7 mouse cellular contexts compared by ENCODE assay signal in genomic region chr2:34772252-34773235, GRCm38 (mm10). TPM values are rescaled to one million over a fixed set of nuclear protein-coding genes. Genes with fewer than 3 reads are reported as not detected.
DNase-seq lines count a peak whose midpoint lies in the region; ATAC-seq lines count a peak whose summit lies in the region.

No protein-coding gene starts in this region.

- no peaks in the 10 kb centered on the region for H3K9me3 ChIP-seq in neural tube, embryonic 11.5 days (ENCODE audit: control insufficient read depth, low read length)
- H3K9me3 ChIP-seq in forebrain, embryonic 13.5 days (replicated peaks) = no peaks in the 10 kb centered on the region
- no peaks in the 10 kb centered on the region for H3K9me3 ChIP-seq in midbrain, embryonic 11.5 days (ENCODE audit: control insufficient read depth, low read length)

- H3K4me2 ChIP-seq in neural tube, embryonic 11.5 days (ENCODE audit: low read depth) = peak overlapping the region; percentile 44
- H3K4me2 ChIP-seq in forebrain, embryonic 13.5 days = peak overlapping the region; percentile 77
- H3K4me2 ChIP-seq in midbrain, embryonic 11.5 days = peak overlapping the region; percentile 62

- peaks cover 24% of the 10 kb centered on the region for H3K36me3 ChIP-seq in neural tube, embryonic 11.5 days (ENCODE audit: control insufficient read depth, insufficient read depth, low read length)
- peaks cover 43% of the 10 kb centered on the region for H3K36me3 ChIP-seq in forebrain, embryonic 13.5 days (ENCODE audit: poor library complexity, severe bottlenecking)
- H3K36me3 ChIP-seq in midbrain, embryonic 11.5 days (ENCODE audit: control insufficient read depth, insufficient read depth, low read length) = peaks cover 34% of the 10 kb centered on the region

- no peak for DNase-seq in neural tube, embryonic 11.5 days (ENCODE audit: low spot score)
- no peak for DNase-seq in neural tube, embryonic 10.5 days (ENCODE audit: extremely low spot score, low spot score)
- DNase-seq in adrenal gland, postnatal 36 days = peak; percentile 55 to 67
- DNase-seq in kidney, postnatal 25 days = peak; percentile 52 to 71
- DNase-seq in midbrain, embryonic 11.5 days (ENCODE audit: low spot score, missing footprints) = no peak

- H3K4me1 ChIP-seq in neural tube, embryonic 11.5 days (ENCODE audit: control insufficient read depth, insufficient read depth, low read length) = peaks cover 46% of the 10 kb centered on the region
- H3K4me1 ChIP-seq in forebrain, embryonic 13.5 days = peaks cover 57% of the 10 kb centered on the region
- H3K4me1 ChIP-seq in midbrain, embryonic 11.5 days (ENCODE audit: control insufficient read depth, insufficient read depth, low read length) = peaks cover 37% of the 10 kb centered on the region

- WGBS in neural tube, embryonic 11.5 days = 5% methylated on average over 50 of the region's 50 CpGs
- WGBS in forebrain, embryonic 13.5 days = 5% methylated on average over 50 of the region's 50 CpGs
- 5% methylated on average over 50 of the region's 50 CpGs for WGBS in midbrain, embryonic 11.5 days

- H3K27me3 ChIP-seq in neural tube, embryonic 11.5 days (ENCODE audit: control insufficient read depth, insufficient read depth, low read length) = no peaks in the 10 kb centered on the region
- H3K27me3 ChIP-seq in forebrain, embryonic 13.5 days = no peaks in the 10 kb centered on the region
- H3K27me3 ChIP-seq in midbrain, embryonic 11.5 days (ENCODE audit: control insufficient read depth, insufficient read depth, low read length) = no peaks in the 10 kb centered on the region

- peak overlapping the region; percentile 99 for H3K9ac ChIP-seq in neural tube, embryonic 11.5 days (ENCODE audit: low read length)
- peak overlapping the region; percentile 98 for H3K9ac ChIP-seq in forebrain, embryonic 13.5 days
- H3K9ac ChIP-seq in midbrain, embryonic 11.5 days (ENCODE audit: low read length) = peak overlapping the region; percentile 98

- H3K27ac ChIP-seq in neural tube, embryonic 11.5 days (ENCODE audit: low read depth, low read length) = peak overlapping the region; percentile 87
- peak overlapping the region; percentile 81 for H3K27ac ChIP-seq in forebrain, embryonic 13.5 days
- peak overlapping the region; percentile 76 for H3K27ac ChIP-seq in midbrain, embryonic 11.5 days (ENCODE audit: low read depth, low read length)

- ATAC-seq in neural tube, embryonic 11.5 days (ENCODE audit: insufficient read depth, low FRiP score, low TSS enrichment) = peak; percentile 35
- peak; percentile 44; the same call in 1 of the 2 replicates for ATAC-seq in forebrain, embryonic 13.5 days
- no peak; the same call in 1 of the 2 replicates for ATAC-seq in midbrain, embryonic 11.5 days (ENCODE audit: low FRiP score)
- ATAC-seq in granulocyte monocyte progenitor cell, adult 5-6 weeks (replicated peaks; ENCODE audit: poor library complexity, severe bottlenecking) = no peak

- peak overlapping the region; percentile 100 for H3K4me3 ChIP-seq in neural tube, embryonic 11.5 days (ENCODE audit: low read depth, low read length)
- H3K4me3 ChIP-seq in forebrain, embryonic 13.5 days = peak overlapping the region; percentile 99
- peak overlapping the region; percentile 99 for H3K4me3 ChIP-seq in midbrain, embryonic 11.5 days (ENCODE audit: low read depth, low read length)

RNA-seq across cellular contexts. Expression of gene Hspa5, which starts 0.8 kb away (rescaled TPM):
- 895 and 931 TPM in 2 replicates for polyA plus RNA-seq in neural tube, embryonic 11.5 days (2014; fragmentation: Nextera tagmentation; extraction: Ambion mirVana)
- total RNA-seq in adrenal gland, postnatal 36 days (2021) = 100 to 1,000 TPM; 651 to 795 TPM
- polyA plus RNA-seq in forebrain, embryonic 13.5 days (2015; fragmentation: Nextera tagmentation; extraction: Ambion mirVana) = 424 and 446 TPM in 2 replicates
- 846 and 849 TPM in 2 replicates for polyA plus RNA-seq in midbrain, embryonic 11.5 days (2014; fragmentation: Nextera tagmentation; extraction: Ambion mirVana)
- total RNA-seq in granulocyte monocyte progenitor cell, adult 5-6 weeks (2014; fragmentation: Nextera tagmentation) = 559 and 592 TPM in 2 replicates
- 1,947 and 2,193 TPM in 2 replicates for total RNA-seq in granulocyte monocyte progenitor cell, adult 5-6 weeks (2017)

RNA-seq across cellular contexts. Expression of gene Gapvd1, which starts 17.5 kb away (rescaled TPM):
- polyA plus RNA-seq in neural tube, embryonic 11.5 days (2014; fragmentation: Nextera tagmentation; extraction: Ambion mirVana) = 112 and 125 TPM in 2 replicates
- 10 to 100 TPM; 57.9 to 62.0 TPM for total RNA-seq in adrenal gland, postnatal 36 days (2021)
- polyA plus RNA-seq in forebrain, embryonic 13.5 days (2015; fragmentation: Nextera tagmentation; extraction: Ambion mirVana) = 112 and 123 TPM in 2 replicates
- 102 and 104 TPM in 2 replicates for polyA plus RNA-seq in midbrain, embryonic 11.5 days (2014; fragmentation: Nextera tagmentation; extraction: Ambion mirVana)
- 50.1 and 65.5 TPM in 2 replicates for total RNA-seq in granulocyte monocyte progenitor cell, adult 5-6 weeks (2014; fragmentation: Nextera tagmentation)
- total RNA-seq in granulocyte monocyte progenitor cell, adult 5-6 weeks (2017) = 56.7 and 70.8 TPM in 2 replicates

RNA-seq across cellular contexts. Expression of gene Rabepk, which starts 27.2 kb away (rescaled TPM):
- polyA plus RNA-seq in neural tube, embryonic 11.5 days (2014; fragmentation: Nextera tagmentation; extraction: Ambion mirVana) = 27.6 and 34.2 TPM in 2 replicates
- total RNA-seq in adrenal gland, postnatal 36 days (2021) = 10 to 100 TPM; 27.6 to 29.7 TPM
- 27.2 and 29.8 TPM in 2 replicates for polyA plus RNA-seq in forebrain, embryonic 13.5 days (2015; fragmentation: Nextera tagmentation; extraction: Ambion mirVana)
- polyA plus RNA-seq in midbrain, embryonic 11.5 days (2014; fragmentation: Nextera tagmentation; extraction: Ambion mirVana) = 28.8 and 31.3 TPM in 2 replicates
- 31.3 and 33.6 TPM in 2 replicates for total RNA-seq in granulocyte monocyte progenitor cell, adult 5-6 weeks (2014; fragmentation: Nextera tagmentation)
- 38.0 and 49.0 TPM in 2 replicates for total RNA-seq in granulocyte monocyte progenitor cell, adult 5-6 weeks (2017)

RNA-seq across cellular contexts. Expression of gene Fbxw2, which starts 53.6 kb away (rescaled TPM):
- polyA plus RNA-seq in neural tube, embryonic 11.5 days (2014; fragmentation: Nextera tagmentation; extraction: Ambion mirVana) = 64.8 and 67.5 TPM in 2 replicates
- total RNA-seq in adrenal gland, postnatal 36 days (2021) = 10 to 100 TPM; 71.5 to 71.6 TPM
- polyA plus RNA-seq in forebrain, embryonic 13.5 days (2015; fragmentation: Nextera tagmentation; extraction: Ambion mirVana) = 86.8 and 103 TPM in 2 replicates
- polyA plus RNA-seq in midbrain, embryonic 11.5 days (2014; fragmentation: Nextera tagmentation; extraction: Ambion mirVana) = 63.7 and 66.8 TPM in 2 replicates
- 42.7 and 63.4 TPM in 2 replicates for total RNA-seq in granulocyte monocyte progenitor cell, adult 5-6 weeks (2014; fragmentation: Nextera tagmentation)
- 52.8 and 56.7 TPM in 2 replicates for total RNA-seq in granulocyte monocyte progenitor cell, adult 5-6 weeks (2017)

Comparison
In these comparisons a context has a peak if more than half of its experiments do, and no peak if none do; other contexts are left out.
1. ATAC-seq: peak in neural tube, embryonic 11.5 days (single experiment) and forebrain, embryonic 13.5 days (single experiment); none in midbrain, embryonic 11.5 days (single experiment) and granulocyte monocyte progenitor cell, adult 5-6 weeks (single experiment).
2. DNase-seq: peak in adrenal gland, postnatal 36 days (2 of 2) and kidney, postnatal 25 days (2 of 2); none in neural tube, embryonic 11.5 days (single experiment), neural tube, embryonic 10.5 days (single experiment) and midbrain, embryonic 11.5 days (single experiment).
3. Peak in every context shown above with its lines, with median percentiles within 50 percentile points of each other: H3K27ac ChIP-seq, H3K4me2 ChIP-seq, H3K4me3 ChIP-seq and H3K9ac ChIP-seq.